Mouse (Mus musculus) left cerebral cortex, postnatal 14 days (tissue): ENCODE measurements at regions not wholly inside any gene's neighbourhood (a gene's known extent, or its start where the extent isn't known, plus 50 kb on each side); places are given as distances from the start of the nearest gene placed in this dataset.
A peak's percentile ranks its signal among the peaks of the same experiment; 100 is the strongest.

Experiments
- DNase-seq, 2 experiments: peaks; one replicate each; pipeline ENCODE4 v3.0.0; 2021 to 2022; ENCODE audit warnings: low spot score in 2 of 2, mixed read lengths in 1 of 2
- intact Hi-C: fragments of 180-260 bp; cut with DNase I; formaldehyde crosslinking; loops from one replicate; pipeline ENCODE4 v1.15.1; 2025

- intact Hi-C loops = no loop called here
- no peak for DNase-seq
Observed at GRCm38 (mm10) chr8:18536059-18536458, 442.0 kb downstream of the Defb40 start.

GRCm38 (mm10) chr8:18528120-18528519 is 449.9 kb downstream of the Defb40 start:
- intact Hi-C loops = no loop called here
- DNase-seq = no peak

GRCm38 (mm10) chr8:18512409-18512808 is 465.6 kb downstream of the Defb40 start:
- no peak for DNase-seq

GRCm38 (mm10) chr8:18506158-18507022 is 471.7 kb downstream of the Defb40 start:
- DNase-seq = peak in 1 of 2 experiments; percentile 31
- intact Hi-C loops = no loop called here

More at GRCm38 (mm10) chr8:18512409-18512808, 465.6 kb downstream of the Defb40 start:
- intact Hi-C loops = no loop called here

- intact Hi-C loops = no loop called here
- peak in 1 of 2 experiments; percentile 6 for DNase-seq
Observed at GRCm38 (mm10) chr8:18490620-18491019, 487.4 kb downstream of the Defb40 start.

- DNase-seq = no peak
- intact Hi-C loops = no loop called here
Observed at GRCm38 (mm10) chr8:18480081-18480480, 498.0 kb downstream of the Defb40 start.

- DNase-seq = no peak
Observed at GRCm38 (mm10) chr8:18478166-18478565, 499.9 kb downstream of the Defb40 start.

GRCm38 (mm10) chr8:18467511-18467910 is 510.5 kb downstream of the Defb40 start:
- DNase-seq = peak; percentile 20 to 42
- intact Hi-C loops = no loop called here

More at GRCm38 (mm10) chr8:18478166-18478565, 499.9 kb downstream of the Defb40 start:
- intact Hi-C loops = no loop called here

GRCm38 (mm10) chr8:18460609-18461008 is 517.4 kb downstream of the Defb40 start:
- intact Hi-C loops = no loop called here
- no peak for DNase-seq

GRCm38 (mm10) chr8:18457470-18457869 is 520.6 kb downstream of the Defb40 start:
- DNase-seq = no peak

GRCm38 (mm10) chr8:18449015-18449414 is 529.0 kb downstream of the Defb40 start:
- intact Hi-C loops = no loop called here
- DNase-seq = no peak

More at GRCm38 (mm10) chr8:18457470-18457869, 520.6 kb downstream of the Defb40 start:
- intact Hi-C loops = no loop called here

GRCm38 (mm10) chr8:18442212-18442611 is 535.8 kb downstream of the Defb40 start:
- intact Hi-C loops = no loop called here
- DNase-seq = no peak

- intact Hi-C loops = no loop called here
- no peak for DNase-seq
Observed at GRCm38 (mm10) chr8:18422846-18423245, 555.2 kb downstream of the Defb40 start.

- DNase-seq = peak in 1 of 2 experiments; percentile 37
- intact Hi-C loops = no loop called here
Observed at GRCm38 (mm10) chr8:18412470-18412869, 565.6 kb downstream of the Defb40 start.

- intact Hi-C loops = no loop called here
Observed at GRCm38 (mm10) chr8:18406446-18406845, 571.6 kb downstream of the Defb40 start.

GRCm38 (mm10) chr8:18388353-18388752 is 589.7 kb downstream of the Defb40 start:
- intact Hi-C loops = no loop called here
- DNase-seq = peak; percentile 8 to 66

More at GRCm38 (mm10) chr8:18406446-18406845, 571.6 kb downstream of the Defb40 start:
- no peak for DNase-seq

- no peak for DNase-seq
- intact Hi-C loops = no loop called here
Observed at GRCm38 (mm10) chr8:18381615-18382178, 596.4 kb downstream of the Defb40 start.

- intact Hi-C loops = loop anchor here (5.0 kb wide), 1 partner anchor 776 kb away; no protein-coding TSS in a partner anchor
- no peak for DNase-seq
Observed at GRCm38 (mm10) chr8:18348716-18349115, 629.3 kb downstream of the Defb40 start.

GRCm38 (mm10) chr8:18346248-18346647 is 631.8 kb downstream of the Defb40 start:
- intact Hi-C loops = loop anchor here (5.0 kb wide), 1 partner anchor 774 kb away; no protein-coding TSS in a partner anchor

GRCm38 (mm10) chr8:18345322-18345721 is 632.7 kb downstream of the Defb40 start:
- peak; percentile 58 to 69 for DNase-seq
- intact Hi-C loops = loop anchor here (5.0 kb wide), 1 partner anchor 773 kb away; no protein-coding TSS in a partner anchor

More at GRCm38 (mm10) chr8:18346248-18346647, 631.8 kb downstream of the Defb40 start:
- DNase-seq = no peak
